Mouse (Mus musculus) CH12.LX (cell line): ENCODE results near the gene Stra6l. TPM values are rescaled to one million over a fixed set of nuclear protein-coding genes. Genes with fewer than 3 reads are reported as not detected.

ENCODE experiments used
- DNase-seq: peaks from one replicate; pipeline ENCODE4 v3.0.0-alpha.2; 2013; ENCODE audit errors: extremely low read depth
- H3K27ac ChIP-seq: 2 replicates; pipeline ENCODE4 v1.5.1; 2012; ENCODE audit warnings: low read depth, mild to moderate bottlenecking, control low read depth, moderate library complexity; ENCODE audit not compliant: insufficient read depth
- H3K27me3 ChIP-seq: replicated peaks from 2 replicates; pipeline ENCODE3; 2012; ENCODE audit warnings: inconsistent platforms
- H3K36me3 ChIP-seq, 2 experiments: replicated peaks in 1 of 2; 2 replicates each; pipeline versions ENCODE3 to v1.6.1; 2012; ENCODE audit warnings: inconsistent platforms in 1 of 2, low read length in 1 of 2, mild to moderate bottlenecking in 1 of 2, mixed read lengths in 1 of 2, moderate library complexity in 1 of 2; ENCODE audit not compliant: control insufficient read depth in 1 of 2, insufficient read depth in 1 of 2
- H3K4me1 ChIP-seq, 2 experiments: 2 replicates each; pipeline ENCODE4 v1.6.1; 2012; ENCODE audit warnings: inconsistent platforms in 1 of 2, moderate library complexity in 1 of 2; ENCODE audit not compliant: insufficient read depth in 2 of 2, control insufficient read depth in 1 of 2
- H3K4me2 ChIP-seq: 2 replicates; pipeline ENCODE4 v1.6.1; 2012; ENCODE audit warnings: low read depth, mild to moderate bottlenecking, control low read depth; ENCODE audit not compliant: poor library complexity, insufficient read depth, severe bottlenecking
- H3K4me3 ChIP-seq, 3 experiments: fragments of 150-350 bp in 1 of 3; sonication (generic) in 1 of 3; replicated peaks in 1 of 3; 2 replicates each; pipeline versions ENCODE3 to v1.5.1; 2011 to 2012; ENCODE audit warnings: low read depth in 2 of 3, low read length in 2 of 3, mild to moderate bottlenecking in 2 of 3, moderate library complexity in 2 of 3, control low read depth in 1 of 3, improper control_type of control experiment in 1 of 3, inconsistent platforms in 1 of 3, mixed read lengths in 1 of 3; ENCODE audit not compliant: poor library complexity in 1 of 3
- H3K79me2 ChIP-seq: replicated peaks from 2 replicates; pipeline ENCODE4 v1.6.1; 2012; ENCODE audit warnings: mild to moderate bottlenecking, moderate library complexity; ENCODE audit not compliant: control insufficient read depth, poor library complexity, insufficient read depth, severe bottlenecking; ENCODE audit errors: extremely low read depth
- H3K9ac ChIP-seq: 2 replicates; pipeline ENCODE4 v1.6.1; 2012; ENCODE audit warnings: low read depth, mild to moderate bottlenecking, control low read depth, moderate library complexity; ENCODE audit not compliant: insufficient read depth
- H3K9me3 ChIP-seq: replicated peaks from 2 replicates; pipeline ENCODE3; 2012; ENCODE audit warnings: low read length, inconsistent platforms, mixed read lengths
- BHLHE40 ChIP-seq: IDR thresholded peaks from 2 replicates; pipeline ENCODE4 v1.6.1; 2011; ENCODE audit warnings: mild to moderate bottlenecking, low read depth, low read length, improper control_type of control experiment
- CHD2 ChIP-seq: IDR thresholded peaks from 2 replicates; pipeline ENCODE4 v1.6.1; 2011; ENCODE audit warnings: low read length, improper control_type of control experiment
- CTCF ChIP-seq, 2 experiments: IDR thresholded peaks in 1 of 2; conservative IDR thresholded peaks in 1 of 2; 2 replicates each; pipeline ENCODE4 v1.5.1; 2011 to 2012; ENCODE audit warnings: low read depth in 2 of 2, low read length in 2 of 2, improper control_type of control experiment in 1 of 2, inconsistent platforms in 1 of 2, mild to moderate bottlenecking in 1 of 2, moderate library complexity in 1 of 2
- ELF1 ChIP-seq: IDR thresholded peaks from 2 replicates; pipeline ENCODE4 v1.6.1; 2014; ENCODE audit warnings: low read depth, mild to moderate bottlenecking, inconsistent platforms, low read length, improper control_type of control experiment
- GABPA ChIP-seq: IDR thresholded peaks from 2 replicates; pipeline ENCODE4 v1.6.1; 2012; ENCODE audit warnings: low read depth, low read length, improper control_type of control experiment, inconsistent platforms; ENCODE audit not compliant: insufficient replicate concordance
- IRF4 ChIP-seq: IDR thresholded peaks from 2 replicates; pipeline ENCODE4 v1.6.1; 2014; ENCODE audit warnings: low read depth, mild to moderate bottlenecking, inconsistent platforms, low read length, improper control_type of control experiment
- JUN ChIP-seq: IDR thresholded peaks from 2 replicates; pipeline ENCODE4 v1.6.1; 2011; ENCODE audit warnings: low read depth, mild to moderate bottlenecking, low read length, improper control_type of control experiment, moderate library complexity; ENCODE audit not compliant: insufficient read depth
- JUND ChIP-seq: conservative IDR thresholded peaks from 2 replicates; pipeline ENCODE4 v1.6.1; 2011; ENCODE audit warnings: low read depth, low read length, improper control_type of control experiment
- KAT2A ChIP-seq: IDR thresholded peaks from 2 replicates; pipeline ENCODE4 v1.6.1; 2012; ENCODE audit warnings: low read length, improper control_type of control experiment, inconsistent platforms; ENCODE audit not compliant: insufficient replicate concordance
- MAX ChIP-seq: IDR thresholded peaks from 2 replicates; pipeline ENCODE4 v1.6.1; 2011; ENCODE audit warnings: low read length, improper control_type of control experiment
- MEF2A ChIP-seq: IDR thresholded peaks from 2 replicates; pipeline ENCODE4 v1.6.1; 2014; ENCODE audit warnings: low read depth, mild to moderate bottlenecking, inconsistent platforms, low read length, improper control_type of control experiment, borderline replicate concordance
- MXI1 ChIP-seq: IDR thresholded peaks from 2 replicates; pipeline ENCODE4 v1.6.1; 2011; ENCODE audit warnings: mild to moderate bottlenecking, low read depth, low read length, improper control_type of control experiment
- MYC ChIP-seq: IDR thresholded peaks from 2 replicates; pipeline ENCODE4 v1.6.1; 2011; ENCODE audit warnings: low read depth, mild to moderate bottlenecking, improper control_type of control experiment, low read length
- NELFE ChIP-seq: IDR thresholded peaks from 2 replicates; pipeline ENCODE4 v1.6.1; 2011; ENCODE audit warnings: low read depth, low read length, improper control_type of control experiment
- PAX5 ChIP-seq: IDR thresholded peaks from 2 replicates; pipeline ENCODE4 v1.6.1; 2012; ENCODE audit warnings: low read length, inconsistent platforms, mixed read lengths
- POLR2A ChIP-seq: IDR thresholded peaks from 2 replicates; pipeline ENCODE4 v1.6.1; 2011; ENCODE audit warnings: low read depth, mild to moderate bottlenecking, improper control_type of control experiment, low read length
- POLR2AphosphoS2 ChIP-seq: IDR thresholded peaks from 2 replicates; pipeline ENCODE4 v1.6.1; 2011; ENCODE audit warnings: low read depth, low read length, improper control_type of control experiment
- SMC3 ChIP-seq: IDR thresholded peaks from 2 replicates; pipeline ENCODE4 v1.6.1; 2011; ENCODE audit warnings: low read depth, low read length, improper control_type of control experiment
- TBP ChIP-seq: conservative IDR thresholded peaks from 2 replicates; pipeline ENCODE4 v1.6.1; 2011; ENCODE audit warnings: low read depth, low read length, improper control_type of control experiment
- TCF12 ChIP-seq: IDR thresholded peaks from 2 replicates; pipeline ENCODE4 v1.6.1; 2014; ENCODE audit warnings: low read depth, mild to moderate bottlenecking, inconsistent platforms, low read length, improper control_type of control experiment
- UBTF ChIP-seq: IDR thresholded peaks from 2 replicates; pipeline ENCODE4 v1.6.1; 2012; ENCODE audit warnings: low read depth, mild to moderate bottlenecking, inconsistent platforms, low read length, improper control_type of control experiment, moderate library complexity
- USF1 ChIP-seq: IDR thresholded peaks from 2 replicates; pipeline ENCODE4 v1.6.1; 2014; ENCODE audit warnings: low read depth, mild to moderate bottlenecking, inconsistent platforms, low read length, improper control_type of control experiment
- USF2 ChIP-seq: conservative IDR thresholded peaks from 2 replicates; pipeline ENCODE4 v1.6.1; 2011; ENCODE audit warnings: low read depth, low read length, improper control_type of control experiment
- ZKSCAN1 ChIP-seq: IDR thresholded peaks from 2 replicates; pipeline ENCODE4 v1.6.1; 2012; ENCODE audit warnings: low read depth, inconsistent platforms, low read length, improper control_type of control experiment, borderline replicate concordance
- ZMIZ1 ChIP-seq: IDR thresholded peaks from 2 replicates; pipeline ENCODE4 v1.6.1; 2012; ENCODE audit warnings: low read depth, mild to moderate bottlenecking, inconsistent platforms, low read length, improper control_type of control experiment
- dilution Hi-C: fragments of 300-500 bp; cut with MboI; formaldehyde crosslinking; loops from 2 replicates; pipeline ENCODE4 v1.14.3; 2020; ENCODE audit warnings: low sequenced_read_pairs; ENCODE audit not compliant: extremely low pct_unique_long_range_greater_than_20kb, extremely low pct_ligation_motif_present
- in situ Hi-C: fragments of 300-500 bp; cut with MboI; formaldehyde crosslinking; loops from 3 replicates; pipeline ENCODE4 v1.14.3; 2019; ENCODE audit warnings: low sequenced_read_pairs, low pct_ligation_motif_present, low pct_unique_long_range_greater_than_20kb, mixed read lengths
- polyA plus RNA-seq: library from polyadenylated mRNA; unstranded; fragments of >175 nt; gene quantifications from 2 replicates; pipeline ENCODE4 v1.2.1, GENCODE M21; 2012; ENCODE audit warnings: low read depth; ENCODE audit not compliant: insufficient read length
- total RNA-seq, 2 experiments: library from RNA; depleted of rRNA; stranded (reverse); fragments of 300-350 nt in 1 of 2; fragments of >200 nt in 1 of 2; gene quantifications; 2 replicates each; pipeline ENCODE4 v1.2.3; 2012 to 2014

Gene Stra6l
- total RNA-seq (2012; rRNA removed) (not detected in 2 replicates), total RNA-seq (2014; rRNA removed) (0.08 TPM in 1 of 2 replicates, not detected in the other), polyA plus RNA-seq (0.13 TPM in 1 of 2 replicates, not detected in the other)

DNA sequence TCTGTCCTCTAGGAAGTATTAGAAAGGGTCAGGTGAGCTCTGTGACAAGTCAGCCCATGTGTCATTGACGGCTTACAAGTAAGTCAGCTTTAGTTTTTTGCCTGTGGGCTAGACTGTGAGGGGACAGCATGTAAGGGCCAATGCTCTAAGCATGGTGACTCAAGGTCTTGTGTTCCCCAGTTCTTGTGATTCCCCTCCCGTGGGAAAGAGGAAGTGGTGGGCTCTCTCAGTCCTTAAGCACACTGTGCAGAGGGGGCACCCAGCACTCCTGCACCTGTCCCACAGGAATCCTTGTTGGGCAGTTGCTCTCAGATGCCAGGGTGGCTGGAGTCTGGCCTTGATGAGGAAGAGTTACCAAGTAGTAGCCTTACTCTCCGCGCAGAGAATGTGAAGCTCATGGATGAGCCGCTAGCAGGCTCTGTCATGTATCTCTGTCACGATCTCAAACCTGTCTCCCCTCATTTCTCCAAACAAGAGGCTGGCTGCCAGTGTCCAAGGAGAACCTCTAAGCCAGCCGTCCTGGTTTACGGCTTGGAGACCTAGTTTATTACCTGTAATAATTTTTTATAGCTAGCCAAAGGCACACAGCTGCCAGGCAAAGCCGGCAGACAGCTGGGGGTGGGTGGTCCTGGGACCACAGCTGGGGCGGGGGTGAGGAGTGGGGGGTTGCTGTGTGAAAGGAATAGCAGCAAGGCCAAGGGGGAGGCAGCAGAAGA, at the start of gene Stra6l:
Gene Stra6l, plus strand, starts transcription at position 556 of the 716 bp plus-strand sequence.
- H3K4me1 ChIP-seq, result peaks cover 0 to 6% of the 10 kb centered on the region in 2 experiments; a peak in 2 of 4 replicates
- H3K9ac ChIP-seq, result no peak within 1 kb of the TSS
- in situ Hi-C loops, result no loop called here
- no peaks in the 10 kb centered on the region for H3K36me3 ChIP-seq
- H3K79me2 ChIP-seq, result no peaks in the 10 kb centered on the region
- no peak for TF ChIP-seq POLR2AphosphoS2
- no peak for TF ChIP-seq JUN
- TF ChIP-seq SMC3, result no peak
- no peak for TF ChIP-seq ZKSCAN1
- no peak for TF ChIP-seq JUND
- TF ChIP-seq MEF2A, result no peak
- TF ChIP-seq KAT2A, result no peak
- no peak for TF ChIP-seq GABPA
- no peak for TF ChIP-seq PAX5
- no peak for TF ChIP-seq CHD2
- no peak for TF ChIP-seq USF1
- TF ChIP-seq UBTF, result no peak
- no peak for TF ChIP-seq TBP
- TF ChIP-seq TCF12, result no peak
- no peak for TF ChIP-seq NELFE
- no peak for TF ChIP-seq MXI1
- TF ChIP-seq MYC, result no peak
- no peak for TF ChIP-seq ELF1
- dilution Hi-C loops, result no loop called here
- no peak within 1 kb of the TSS for H3K4me3 ChIP-seq
- H3K27me3 ChIP-seq, result peaks cover 2% of the 10 kb centered on the region
- no peak within 1 kb of the TSS for H3K4me2 ChIP-seq
- no peaks in the 10 kb centered on the region for H3K9me3 ChIP-seq
- no peak for DNase-seq
- no peak within 1 kb of the TSS for H3K27ac ChIP-seq

DNA sequence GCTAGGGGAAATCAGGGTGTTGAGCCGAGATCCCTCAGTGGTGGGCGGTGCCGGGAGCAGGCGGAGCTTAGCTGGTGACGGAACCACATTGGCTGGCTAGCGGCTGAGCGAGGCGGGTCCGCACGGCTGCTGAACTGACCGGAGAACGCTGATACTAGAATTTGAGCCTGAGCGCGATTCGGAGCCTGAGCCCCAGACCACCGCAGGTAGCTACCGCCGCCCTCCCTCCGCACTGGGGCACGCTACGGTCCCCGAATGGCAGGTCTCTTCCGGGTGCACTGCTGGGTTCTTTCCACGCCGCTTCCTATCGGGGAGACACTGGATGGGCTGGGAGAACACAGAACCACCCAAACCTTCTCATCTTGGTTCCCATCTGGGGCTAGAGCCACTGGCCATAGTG, 49.5 kb upstream of the Stra6l start, which contains the start of gene Aldh1b1:
Gene Aldh1b1, plus strand, starts transcription at position 59 of the 400 bp plus-strand sequence.
- H3K27ac ChIP-seq, result no peak within 1 kb of the TSS
- H3K9me3 ChIP-seq, result no peaks in the 10 kb centered on the region
- dilution Hi-C loops (no loop called here), in situ Hi-C loops (loop anchor here (25.0 kb wide), 1 partner anchor 512 kb away; the partner anchor contains the start of gene Trmt10b)
- peak within 1 kb of the TSS; percentile 55 for H3K4me2 ChIP-seq
- TF ChIP-seq UBTF (no peak), IRF4 (0 out of 2 replicates have a peak, but pooled peaks have one; percentile 11), ELF1 (no peak), ZMIZ1 (peak; percentile 22; the same call in 1 of the 2 replicates), CHD2 (no peak), MAX (no peak), MXI1 (0 out of 2 replicates have a peak, but pooled peaks have one; percentile 12), NELFE (no peak), JUN (no peak), MYC (no peak), SMC3 (no peak), TCF12 (no peak), POLR2AphosphoS2 (no peak), POLR2A (peak; percentile 31; the same call in 1 of the 2 replicates), BHLHE40 (no peak), USF2 (no peak), CTCF (conservative IDR thresholded peaks at IDR 0.05 in 1 of 2, IDR thresholded peaks at IDR 0.05 in 1 of 2; ENCODE audit: low read depth in 2 of 2, low read length in 2 of 2) (no peak), USF1 (no peak), MEF2A (no peak)
- peak within 1 kb of the TSS; percentile 58 to 74 (median 72) for H3K4me3 ChIP-seq
- no peaks in the 10 kb centered on the region for H3K27me3 ChIP-seq
- H3K9ac ChIP-seq, result peak within 1 kb of the TSS; percentile 67
- DNase-seq, result peak; percentile 67
- no peaks in the 10 kb centered on the region for H3K79me2 ChIP-seq
- peaks cover 0 to 7% of the 10 kb centered on the region in 2 experiments; a peak in 2 of 4 replicates for H3K4me1 ChIP-seq
- H3K36me3 ChIP-seq, result peaks cover 0 to 17% of the 10 kb centered on the region in 2 experiments
